Mouse (Mus musculus): ENCODE data around the gene Gm17364. TPM values are rescaled to one million over a fixed set of nuclear protein-coding genes. Genes with fewer than 3 reads are reported as not detected.
"Not testable (repeated sequence)": the region's sequence is repeated elsewhere in the genome, so short reads cannot be mapped to it uniquely, and the experiment has no call there.

Gene Gm17364
- polyA plus RNA-seq, 1 experiment: not detected

DNA sequence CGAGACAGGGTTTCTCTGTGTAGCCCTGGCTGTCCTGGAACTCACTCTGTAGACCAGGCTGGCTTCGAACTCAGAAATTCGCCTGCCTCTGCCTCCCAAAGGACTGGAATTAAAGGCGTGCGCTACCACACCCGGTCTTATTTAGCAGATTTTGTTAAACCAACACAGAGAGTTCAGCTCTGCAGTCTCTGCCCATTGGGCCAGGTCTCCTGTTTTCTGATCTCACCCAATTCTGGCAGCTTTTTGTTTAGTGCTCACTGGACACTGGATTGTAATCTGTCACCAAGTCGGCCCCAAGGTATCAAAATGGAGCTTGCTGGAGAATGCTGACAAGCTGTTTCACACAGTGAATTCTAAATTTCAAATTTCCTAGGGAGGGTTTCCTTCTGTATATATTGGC, 21.0 kb downstream of the Gm17364 start:
- H3K27me3 ChIP-seq (ENCODE audit: control insufficient read depth, insufficient read depth, low read length): no peaks in the 10 kb centered on the region
- H3K4me1 ChIP-seq (ENCODE audit: control insufficient read depth, insufficient read depth, insufficient read length): no peaks in the 10 kb centered on the region
- H3K4me3 ChIP-seq (ENCODE audit: extremely low read depth, insufficient read depth, insufficient read length): no peak overlapping the region
- no peaks in the 10 kb centered on the region for H3K36me3 ChIP-seq (ENCODE audit: control insufficient read depth, insufficient read depth, low read length)
- no peak for DNase-seq (ENCODE audit: low read depth in 1 of 2, low spot score in 2 of 2)
- H3K27ac ChIP-seq (ENCODE audit: insufficient read depth, low read length): no peak overlapping the region
- TF ChIP-seq POLR2A (IDR thresholded peaks at IDR 0.05; ENCODE audit: low read depth, low read length): no peak
- WGBS: 92% methylated on average over 7 of the region's 7 CpGs

DNA sequence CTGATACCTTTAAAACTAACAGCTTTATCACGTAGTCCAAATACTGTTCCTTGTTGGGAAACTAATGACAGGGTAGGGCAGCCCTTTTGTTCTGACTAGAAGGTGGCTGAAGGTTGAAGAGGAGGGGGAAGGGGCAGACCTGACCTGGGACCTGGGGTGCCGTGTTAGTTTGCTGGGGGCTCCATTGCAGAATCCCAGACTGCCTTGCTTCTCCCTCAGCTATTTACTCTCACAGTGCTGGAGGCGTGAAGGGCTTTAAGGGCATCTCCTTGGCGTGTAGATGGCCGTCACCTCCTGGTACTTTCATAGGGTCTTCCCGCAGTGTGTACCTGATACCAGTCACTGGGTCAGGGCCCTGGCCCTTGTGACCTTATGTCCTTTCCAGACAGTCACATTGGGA, 21.6 kb downstream of the Gm17364 start:
- Histone ChIP-seq H3K27me3 (ENCODE audit: control insufficient read depth, insufficient read depth, low read length) (no peaks in the 10 kb centered on the region), H3K4me1 (ENCODE audit: control insufficient read depth, insufficient read depth, insufficient read length) (no peaks in the 10 kb centered on the region), H3K4me3 (ENCODE audit: extremely low read depth, insufficient read depth, insufficient read length) (no peak overlapping the region), H3K36me3 (ENCODE audit: control insufficient read depth, insufficient read depth, low read length) (no peaks in the 10 kb centered on the region), H3K27ac (ENCODE audit: insufficient read depth, low read length) (no peak overlapping the region)
- WGBS: 91% methylated on average over 6 of the region's 6 CpGs
- TF ChIP-seq POLR2A (IDR thresholded peaks at IDR 0.05; ENCODE audit: low read depth, low read length) (no peak), CTCF (IDR thresholded peaks at IDR 0.05; ENCODE audit: extremely low read depth, insufficient read depth, insufficient read length, insufficient replicate concordance) (no peak)
- DNase-seq (ENCODE audit: low read depth in 1 of 2, low spot score in 2 of 2): no peak

DNA sequence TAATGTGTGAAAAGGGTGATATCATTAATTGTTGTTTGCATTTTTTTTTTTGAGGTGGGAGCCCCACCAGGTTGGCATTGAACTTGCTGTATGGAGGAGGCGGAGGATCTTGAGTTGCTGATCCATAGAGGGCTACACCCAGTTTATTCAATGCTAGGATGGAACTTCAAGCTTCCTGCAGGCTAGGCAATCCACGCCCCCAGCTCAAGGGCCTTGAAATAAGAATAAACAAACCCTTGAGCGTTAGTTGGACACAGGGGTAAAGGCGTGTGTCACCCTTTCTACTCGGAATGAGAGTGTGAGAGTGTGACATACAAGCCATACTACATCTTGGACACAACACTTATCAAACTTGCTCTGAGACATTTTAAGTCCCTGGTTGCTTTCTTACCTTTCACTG, 22.1 kb downstream of the Gm17364 start:
- TF ChIP-seq POLR2A (IDR thresholded peaks at IDR 0.05; ENCODE audit: low read depth, low read length): no peak
- no peak for TF ChIP-seq CTCF (IDR thresholded peaks at IDR 0.05; ENCODE audit: extremely low read depth, insufficient read depth, insufficient read length, insufficient replicate concordance)
- no peaks in the 10 kb centered on the region for H3K27me3 ChIP-seq (ENCODE audit: control insufficient read depth, insufficient read depth, low read length)
- no peaks in the 10 kb centered on the region for H3K36me3 ChIP-seq (ENCODE audit: control insufficient read depth, insufficient read depth, low read length)
- H3K27ac ChIP-seq (ENCODE audit: insufficient read depth, low read length): no peak overlapping the region
- 86% methylated on average over 5 of the region's 5 CpGs for WGBS
- no peak for DNase-seq (ENCODE audit: low read depth in 1 of 2, low spot score in 2 of 2)
- no peak overlapping the region for H3K4me3 ChIP-seq (ENCODE audit: extremely low read depth, insufficient read depth, insufficient read length)
- no peaks in the 10 kb centered on the region for H3K4me1 ChIP-seq (ENCODE audit: control insufficient read depth, insufficient read depth, insufficient read length)

DNA sequence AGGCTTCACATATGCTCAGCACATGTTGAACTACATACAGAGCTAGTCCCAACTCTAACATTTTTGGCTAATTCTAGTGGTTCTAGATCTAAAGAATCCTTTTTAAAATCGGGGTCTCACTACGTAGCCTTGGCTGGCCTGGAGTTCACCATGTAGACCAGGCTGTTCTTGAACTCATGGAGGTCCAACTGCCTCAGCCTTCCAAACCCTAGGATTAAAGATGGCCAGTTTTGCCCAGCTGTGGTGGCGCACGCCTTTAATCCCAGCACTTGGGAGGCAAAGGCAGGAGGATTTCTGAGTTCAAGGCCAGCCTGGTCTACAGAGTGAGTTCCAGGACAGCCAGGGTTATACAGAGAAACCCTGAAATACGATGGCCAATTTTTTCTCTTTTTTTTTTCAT, 22.5 kb downstream of the Gm17364 start:
- H3K4me3 ChIP-seq (ENCODE audit: extremely low read depth, insufficient read depth, insufficient read length); DNase-seq (ENCODE audit: low read depth in 1 of 2, low spot score in 2 of 2); H3K4me1 ChIP-seq (ENCODE audit: control insufficient read depth, insufficient read depth, insufficient read length); H3K36me3 ChIP-seq (ENCODE audit: control insufficient read depth, insufficient read depth, low read length); H3K27ac ChIP-seq (ENCODE audit: insufficient read depth, low read length); H3K27me3 ChIP-seq (ENCODE audit: control insufficient read depth, insufficient read depth, low read length): not testable (repeated sequence)
- 91% methylated on average over 5 of the region's 5 CpGs for WGBS

DNA sequence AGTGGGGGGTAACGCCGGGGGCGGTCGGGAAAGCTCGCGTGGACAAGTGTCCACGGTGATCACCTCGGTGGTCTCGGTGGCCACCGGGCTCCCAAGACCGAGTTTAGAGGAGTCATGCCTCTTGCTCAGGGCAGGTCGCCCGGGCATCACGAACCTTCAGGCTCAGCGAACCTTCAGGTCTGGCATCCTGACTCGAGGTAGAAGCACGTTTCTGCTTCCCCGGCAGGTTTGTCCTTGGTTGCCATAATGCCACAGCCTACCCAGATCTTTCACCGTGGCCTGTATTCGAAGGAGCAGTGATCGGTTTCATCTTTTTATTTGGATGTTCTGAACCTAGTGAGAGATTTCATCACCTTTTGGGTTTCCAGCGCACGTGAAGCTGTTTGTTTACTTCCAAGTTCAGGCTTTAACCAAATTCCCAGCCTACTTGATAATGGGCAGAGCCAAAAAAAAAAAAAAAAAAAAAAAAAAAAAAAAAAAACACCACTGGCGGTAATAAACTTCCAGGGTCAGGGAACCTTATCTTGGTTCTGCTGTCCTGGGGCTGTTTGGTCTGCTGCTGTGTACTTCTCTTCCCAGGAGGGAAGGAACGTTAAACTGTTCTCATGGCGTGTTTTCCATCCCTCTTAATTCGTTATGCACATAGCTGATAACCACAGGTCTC, 23.3 kb downstream of the Gm17364 start:
- no peaks in the 10 kb centered on the region for H3K4me1 ChIP-seq (ENCODE audit: control insufficient read depth, insufficient read depth, insufficient read length)
- WGBS: 5% methylated on average over 27 of the region's 27 CpGs
- H3K27me3 ChIP-seq (ENCODE audit: control insufficient read depth, insufficient read depth, low read length): no peaks in the 10 kb centered on the region
- no peak for DNase-seq (ENCODE audit: low read depth in 1 of 2, low spot score in 2 of 2)
- H3K4me3 ChIP-seq (ENCODE audit: extremely low read depth, insufficient read depth, insufficient read length): peak overlapping the region; percentile 88
- H3K27ac ChIP-seq (ENCODE audit: insufficient read depth, low read length): no peak overlapping the region
- TF ChIP-seq POLR2A (IDR thresholded peaks at IDR 0.05; ENCODE audit: low read depth, low read length) (no peak), CTCF (IDR thresholded peaks at IDR 0.05; ENCODE audit: extremely low read depth, insufficient read depth, insufficient read length, insufficient replicate concordance) (0 out of 2 replicates have a peak, but pooled peaks have one; percentile 0)
- H3K36me3 ChIP-seq (ENCODE audit: control insufficient read depth, insufficient read depth, low read length): no peaks in the 10 kb centered on the region

DNA sequence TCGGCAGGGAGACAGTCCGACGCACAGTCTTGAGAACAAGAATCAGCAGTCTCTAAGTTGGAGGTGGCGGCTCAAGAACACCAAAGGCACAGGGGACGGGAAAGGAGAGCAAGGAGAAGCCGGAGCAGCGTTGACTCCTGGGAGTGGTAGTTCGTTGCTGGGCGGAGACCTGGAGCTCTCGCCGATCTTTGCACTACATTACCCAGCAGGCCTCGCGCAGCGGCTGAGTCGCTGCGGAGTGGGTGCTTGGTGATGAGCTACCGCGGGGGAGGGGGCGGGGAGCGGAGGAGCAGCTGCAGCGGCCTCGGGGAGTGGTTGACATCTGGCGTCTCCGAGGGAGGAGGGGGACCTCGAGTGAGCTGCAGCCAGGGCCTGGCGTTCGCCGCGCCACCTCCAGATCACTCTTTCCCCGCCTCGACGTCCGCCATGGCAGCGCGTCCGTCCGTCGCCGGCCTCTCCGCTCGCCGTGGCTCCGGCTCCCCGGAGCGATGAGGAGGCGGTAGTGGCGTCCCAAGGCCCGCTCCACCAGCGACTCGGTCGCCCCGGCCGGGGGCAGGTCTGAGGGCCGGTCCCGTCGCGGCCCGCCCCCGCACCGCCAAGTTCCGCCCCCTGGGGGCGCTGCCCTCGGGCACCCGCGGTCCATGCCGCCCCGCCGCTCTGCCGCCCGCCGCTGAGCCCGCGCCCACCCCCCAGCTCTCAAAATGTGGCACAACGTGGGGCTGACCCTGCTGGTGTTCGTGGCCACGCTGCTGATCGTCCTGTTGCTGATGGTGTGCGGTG, 24.0 kb downstream of the Gm17364 start, which contains the start of gene Smim13:
Gene Smim13 (plus strand): TSS at position 307 of the 780 bp plus-strand sequence.
- peak; percentile 92 to 94 for DNase-seq (ENCODE audit: low read depth in 1 of 2, low spot score in 2 of 2)
- no peaks in the 10 kb centered on the region for H3K36me3 ChIP-seq (ENCODE audit: control insufficient read depth, insufficient read depth, low read length)
- TF ChIP-seq POLR2A (IDR thresholded peaks at IDR 0.05; ENCODE audit: low read depth, low read length) (peak; percentile 23; the same call in 1 of the 2 replicates), CTCF (IDR thresholded peaks at IDR 0.05; ENCODE audit: extremely low read depth, insufficient read depth, insufficient read length, insufficient replicate concordance) (peak; percentile 14; the same call in 1 of the 2 replicates)
- no peaks in the 10 kb centered on the region for H3K27me3 ChIP-seq (ENCODE audit: control insufficient read depth, insufficient read depth, low read length)
- H3K27ac ChIP-seq (ENCODE audit: insufficient read depth, low read length): peak within 1 kb of the TSS; percentile 89
- under 1% methylated on average over 67 of the region's 78 CpGs for WGBS
- H3K4me3 ChIP-seq (ENCODE audit: extremely low read depth, insufficient read depth, insufficient read length): peak within 1 kb of the TSS; percentile 88
- no peaks in the 10 kb centered on the region for H3K4me1 ChIP-seq (ENCODE audit: control insufficient read depth, insufficient read depth, insufficient read length)

Measured in spleen, adult 2 months (tissue).